Mouse (Mus musculus): ENCODE measurements at regions not wholly inside any gene's neighbourhood (a gene's known extent, or its start where the extent isn't known, plus 50 kb on each side); places are given as distances from the start of the nearest gene placed in this dataset.

DNA sequence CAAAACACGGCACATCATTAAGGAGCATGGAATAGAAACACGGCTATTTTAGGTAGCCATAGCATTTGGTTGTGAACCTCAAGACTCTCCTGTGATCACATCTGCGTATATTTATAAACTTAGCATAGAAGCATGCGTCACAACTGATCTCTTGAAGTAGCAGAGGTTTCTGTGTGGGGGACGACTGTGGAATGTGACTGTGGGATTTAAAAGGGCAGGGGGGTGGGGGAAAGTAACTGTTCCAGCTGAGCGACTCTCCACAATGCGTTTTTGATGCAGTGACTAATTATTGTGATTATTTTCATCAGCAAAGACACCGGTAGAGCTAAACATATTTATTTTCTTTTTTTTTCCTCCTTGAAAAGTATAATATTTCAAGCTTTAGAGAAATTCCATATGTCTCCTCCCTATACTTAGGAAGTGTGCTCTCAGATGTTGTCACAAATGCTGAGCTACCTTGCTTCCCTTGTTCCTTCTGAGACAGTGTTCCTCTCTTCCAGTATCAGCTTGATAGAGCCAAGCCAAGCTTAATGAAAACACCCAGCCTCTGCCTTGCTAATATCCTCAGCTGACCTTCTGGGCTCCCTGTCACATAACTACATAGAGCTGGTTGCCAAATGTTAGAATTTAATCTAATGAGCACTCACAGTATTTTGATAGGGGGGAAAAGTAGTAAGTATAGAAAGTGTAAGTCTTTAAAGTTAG lies 75.0 kb upstream of the Magi3 start:
- no peak for DNase-seq (ENCODE audit: low spot score)

DNA sequence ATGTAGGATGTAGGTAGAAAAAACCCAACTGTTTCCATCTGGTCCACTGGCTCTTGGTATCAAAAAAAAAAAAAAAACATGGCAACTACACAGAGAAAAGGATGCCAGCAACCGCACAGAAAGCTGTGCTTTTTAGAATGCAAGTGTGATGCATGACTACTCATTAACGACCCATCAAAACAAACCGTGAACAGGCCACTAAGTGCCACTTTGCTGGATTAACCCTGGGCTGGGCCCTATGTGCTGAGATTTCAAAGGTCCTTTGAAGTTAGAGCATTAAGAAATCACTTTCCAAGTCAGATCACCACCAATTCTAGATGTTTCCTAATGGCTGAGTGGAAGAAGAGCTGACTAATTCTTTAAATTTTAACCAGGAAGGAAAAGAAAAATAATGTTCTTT lies 73.7 kb upstream of the Magi3 start:
- no peak for DNase-seq (ENCODE audit: low spot score)

DNA sequence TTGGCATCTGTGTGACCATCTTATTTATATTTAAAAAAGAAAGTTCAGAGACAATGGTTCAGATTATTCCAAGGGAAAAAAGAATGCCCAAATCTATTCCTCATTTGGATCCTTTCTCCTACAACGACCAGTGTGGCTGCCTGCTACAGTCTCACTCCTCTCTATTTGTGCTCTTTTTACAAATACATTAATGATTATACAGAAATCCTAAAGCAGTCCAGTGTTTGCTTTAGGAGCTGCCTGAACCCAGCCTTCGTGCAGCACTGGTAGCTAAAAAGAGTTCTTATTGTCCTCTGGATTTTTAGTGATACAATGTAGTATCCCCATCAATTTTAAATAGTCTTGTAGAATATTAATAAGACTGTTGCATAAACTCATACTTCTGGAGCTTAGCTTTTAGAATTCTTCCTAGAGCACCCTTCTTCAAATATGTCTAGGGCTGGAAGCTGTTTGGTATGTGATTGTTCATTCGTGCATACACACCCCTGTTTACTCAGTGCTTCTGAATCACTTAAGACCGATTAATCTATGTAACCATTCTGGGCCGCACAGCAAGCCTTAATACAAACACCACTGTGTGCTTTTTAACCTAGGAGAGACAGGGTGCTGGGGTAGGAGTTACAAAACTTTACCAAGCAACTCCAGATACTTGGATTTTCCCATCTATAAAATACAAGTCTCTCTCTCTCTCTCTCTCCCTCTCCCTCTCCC lies 69.0 kb upstream of the Magi3 start:
- peak; percentile 70 for DNase-seq (ENCODE audit: low spot score)

DNA sequence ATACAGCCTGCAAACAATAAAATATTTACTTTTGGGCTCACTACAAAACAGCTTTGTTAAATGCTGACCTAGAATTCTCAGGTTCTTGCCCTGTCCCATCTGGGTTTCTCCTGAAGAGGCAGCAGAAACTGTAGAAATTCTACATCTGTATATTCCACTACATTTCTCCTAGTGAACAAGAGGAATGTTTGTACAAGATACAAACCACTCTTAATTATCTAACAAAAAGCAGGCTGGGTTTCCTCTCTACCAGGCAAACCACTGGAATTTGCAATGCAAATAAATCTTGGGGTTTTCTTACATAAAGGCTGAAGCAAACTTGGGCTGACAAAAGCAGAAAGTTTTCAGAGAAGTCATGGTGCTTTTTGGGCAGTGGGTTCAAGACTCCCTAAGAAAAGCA lies 67.7 kb upstream of the Magi3 start:
- no peak for DNase-seq (ENCODE audit: low spot score)

DNA sequence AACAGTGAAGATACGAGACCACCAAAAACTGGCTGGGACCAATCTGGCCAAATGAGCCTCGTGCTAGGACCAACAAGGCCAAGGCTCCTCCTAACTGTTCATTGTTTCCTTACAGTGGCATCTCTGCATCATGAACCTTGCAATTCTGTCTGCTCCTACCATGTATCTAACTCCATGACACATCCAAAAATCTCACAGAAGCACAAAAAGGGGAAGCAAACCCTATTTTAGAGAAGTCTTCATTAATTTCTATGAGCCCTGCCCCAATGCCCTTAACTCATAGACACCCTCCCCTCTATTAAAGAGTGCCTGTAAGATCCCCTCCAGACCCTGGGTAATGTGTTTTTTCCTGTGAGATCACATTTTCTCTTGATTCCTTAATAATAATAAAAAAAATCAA lies 64.8 kb upstream of the Magi3 start:
- no peak for DNase-seq (ENCODE audit: low spot score)

DNA sequence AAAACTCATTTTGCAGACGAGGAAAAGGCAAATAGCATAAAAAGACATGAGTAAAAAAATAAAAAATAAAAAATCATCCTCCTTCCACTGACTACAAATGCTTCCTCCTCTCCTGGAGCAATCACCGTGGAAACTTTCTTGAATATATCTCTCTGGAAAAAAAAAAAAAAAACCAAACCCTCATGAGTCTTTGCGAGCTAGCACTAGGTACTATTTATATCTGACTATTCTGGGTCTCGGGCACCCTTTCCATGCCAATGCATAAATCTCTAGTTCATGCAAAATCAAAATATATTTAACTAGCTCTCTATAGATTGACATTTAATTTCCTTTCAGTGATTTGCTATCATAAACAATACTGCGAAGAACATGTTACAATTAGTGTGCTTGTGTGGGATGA lies 63.7 kb upstream of the Magi3 start:
- DNase-seq (ENCODE audit: low spot score): no peak

DNA sequence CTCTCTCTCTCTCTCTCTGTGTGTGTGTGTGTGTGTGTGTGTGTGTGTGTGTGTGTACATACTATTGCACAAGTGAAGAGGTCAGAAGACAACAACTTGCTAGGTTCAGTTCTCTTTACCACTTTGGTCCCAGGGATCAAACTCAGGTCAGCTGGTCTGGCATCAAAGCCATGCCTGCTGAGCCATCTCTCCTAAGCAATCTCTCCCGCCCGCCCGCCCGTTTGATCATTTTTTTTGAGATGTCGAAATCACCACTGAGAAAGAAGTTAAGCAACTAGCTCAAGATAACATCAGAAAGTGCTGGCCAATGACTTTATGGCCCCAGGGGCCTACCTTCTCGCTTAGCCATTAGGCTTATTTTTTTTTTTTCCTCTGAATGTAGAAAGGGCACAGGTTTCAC lies 59.3 kb upstream of the Magi3 start:
- DNase-seq (ENCODE audit: low spot score): peak; percentile 32

DNA sequence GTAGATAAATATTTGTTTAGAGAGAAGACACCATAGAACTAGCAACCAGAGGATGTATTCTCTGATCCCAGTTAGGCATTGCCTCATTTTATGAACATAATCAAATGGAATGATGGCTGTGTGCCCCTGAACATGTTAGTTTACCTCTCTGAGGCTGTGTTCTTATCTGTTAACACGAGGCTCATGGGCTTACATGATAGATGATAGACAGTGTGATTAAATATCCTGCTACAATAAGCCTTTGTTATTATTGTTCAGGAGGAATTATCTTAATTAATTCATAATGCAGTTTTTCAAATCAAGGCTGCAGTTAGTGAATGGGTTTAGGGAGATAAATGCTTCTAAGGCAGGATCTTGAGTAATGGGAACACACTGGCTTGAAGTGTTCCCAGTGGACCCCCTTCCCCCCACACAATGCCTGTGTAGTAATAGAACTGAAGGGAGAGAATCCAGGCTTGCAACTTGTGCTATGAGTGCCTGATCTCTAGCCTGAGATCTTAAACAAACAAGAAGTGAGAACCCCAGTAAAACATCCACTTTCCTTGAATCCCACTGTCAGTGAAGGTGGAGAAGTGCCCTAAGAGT lies 54.6 kb upstream of the Magi3 start:
- DNase-seq (ENCODE audit: low spot score): no peak

DNA sequence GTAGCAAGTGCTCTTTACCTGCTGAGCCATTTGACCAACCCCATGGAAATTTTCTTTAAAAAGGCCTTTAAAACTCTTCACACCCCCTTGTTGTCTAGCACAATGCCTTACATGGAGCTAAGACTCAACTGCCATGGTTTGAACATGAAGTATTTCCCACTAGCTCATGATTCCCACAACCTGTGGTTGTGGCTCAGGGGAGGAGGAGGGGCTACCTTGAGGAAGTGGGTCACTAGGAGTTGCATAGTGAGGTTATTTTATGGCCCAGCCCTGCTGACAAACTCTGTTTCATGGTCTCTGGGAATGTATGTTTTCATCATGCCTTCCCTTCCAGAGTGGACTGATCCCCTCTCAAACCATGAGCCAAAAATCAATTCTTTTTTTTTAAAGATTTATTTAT lies 53.9 kb upstream of the Magi3 start:
- DNase-seq (ENCODE audit: low spot score): no peak
